Mouse (Mus musculus) midbrain, embryonic 15.5 days (tissue): ENCODE data around the gene Mctp2. TPM values are rescaled to one million over a fixed set of nuclear protein-coding genes. Genes with fewer than 3 reads are reported as not detected.

Source experiments
- ATAC-seq: fragments of 200-750 bp; cut with Nextera tagmentation; replicated peaks from 2 replicates; pipeline ENCODE4 v1.8.0; 2017; ENCODE audit warnings: moderate TSS enrichment
- H3K27ac ChIP-seq: fragments of 300-500 bp; sonication (generic); 2 replicates; pipeline ENCODE4 v1.5.1; 2015; ENCODE audit warnings: mild to moderate bottlenecking, inconsistent platforms
- H3K27me3 ChIP-seq: fragments of 300-500 bp; sonication (generic); replicated peaks from 2 replicates; pipeline ENCODE4 v1.6.1; 2015; ENCODE audit warnings: inconsistent platforms
- H3K36me3 ChIP-seq: fragments of 300-500 bp; sonication (generic); replicated peaks from 2 replicates; pipeline ENCODE4 v1.6.1; 2015; ENCODE audit warnings: inconsistent platforms
- H3K4me1 ChIP-seq: fragments of 300-500 bp; sonication (generic); 2 replicates; pipeline ENCODE4 v1.6.1; 2015; ENCODE audit warnings: inconsistent platforms
- H3K4me2 ChIP-seq: fragments of 300-500 bp; sonication (generic); 2 replicates; pipeline ENCODE4 v1.6.1; 2015; ENCODE audit warnings: inconsistent platforms, mild to moderate bottlenecking, moderate library complexity
- H3K4me3 ChIP-seq: fragments of 300-500 bp; sonication (generic); 2 replicates; pipeline ENCODE4 v1.5.1; 2015; ENCODE audit warnings: mild to moderate bottlenecking, inconsistent platforms
- H3K9ac ChIP-seq: fragments of 300-500 bp; sonication (generic); 2 replicates; pipeline ENCODE4 v1.6.1; 2015; ENCODE audit warnings: mild to moderate bottlenecking, inconsistent platforms
- H3K9me3 ChIP-seq: fragments of 300-500 bp; sonication (generic); 2 replicates; pipeline ENCODE4 v1.6.1; 2016; ENCODE audit warnings: inconsistent platforms
- WGBS: fragments of 180-500 bp; shearing (Covaris S2); methylation state at CpG from one replicate; pipeline ENCODE4 v1.1.7; 2015; ENCODE audit warnings: mixed read lengths; 5-methylcytosine and 5-hydroxymethylcytosine counted together
- polyA plus RNA-seq: library from polyadenylated mRNA; unstranded; fragments of >200 nt; fragmentation: Nextera tagmentation; extraction: Ambion mirVana; gene quantifications from 2 replicates; pipeline ENCODE4 v1.2.1, GENCODE M21; 2015

The Mctp2 gene
- polyA plus RNA-seq, 1 experiment from 2014 or later, result 0.45 TPM

- no peak for ATAC-seq
- peaks cover 12% of the 10 kb centered on the region for H3K4me1 ChIP-seq
- no peaks in the 10 kb centered on the region for H3K9me3 ChIP-seq
- no peak overlapping the region for H3K27ac ChIP-seq
- 71% methylated on average over 4 of the region's 4 CpGs for WGBS
- no peak overlapping the region for H3K4me2 ChIP-seq
- H3K27me3 ChIP-seq, result peaks cover 14% of the 10 kb centered on the region
- H3K36me3 ChIP-seq, result no peaks in the 10 kb centered on the region
- no peak overlapping the region for H3K9ac ChIP-seq
- H3K4me3 ChIP-seq, result no peak overlapping the region
Observed at GRCm38 (mm10) chr7:72301667-72302066, 4.7 kb downstream of the Mctp2 start.

- no peak for ATAC-seq
- WGBS, result 88% methylated on average over 6 of the region's 6 CpGs
Observed at GRCm38 (mm10) chr7:72299726-72300125, 6.7 kb downstream of the Mctp2 start.

GRCm38 (mm10) chr7:72297013-72297412 lies 9.4 kb downstream of the Mctp2 start:
- no peak overlapping the region for H3K9ac ChIP-seq
- no peak overlapping the region for H3K4me3 ChIP-seq
- no peak overlapping the region for H3K27ac ChIP-seq
- no peak overlapping the region for H3K4me2 ChIP-seq
- WGBS, result 85% methylated on average over 5 of the region's 5 CpGs
- H3K36me3 ChIP-seq, result no peaks in the 10 kb centered on the region
- no peaks in the 10 kb centered on the region for H3K9me3 ChIP-seq
- no peaks in the 10 kb centered on the region for H3K4me1 ChIP-seq
- no peaks in the 10 kb centered on the region for H3K27me3 ChIP-seq
- ATAC-seq, result no peak

More at GRCm38 (mm10) chr7:72299726-72300125, 6.7 kb downstream of the Mctp2 start:
- no peaks in the 10 kb centered on the region for H3K36me3 ChIP-seq
- H3K4me1 ChIP-seq, result no peaks in the 10 kb centered on the region
- H3K9ac ChIP-seq, result no peak overlapping the region
- H3K27me3 ChIP-seq, result no peaks in the 10 kb centered on the region
- no peak overlapping the region for H3K4me3 ChIP-seq
- no peaks in the 10 kb centered on the region for H3K9me3 ChIP-seq
- no peak overlapping the region for H3K27ac ChIP-seq
- H3K4me2 ChIP-seq, result no peak overlapping the region

- Histone ChIP-seq H3K9ac (no peak overlapping the region), H3K9me3 (no peaks in the 10 kb centered on the region), H3K4me2 (no peak overlapping the region), H3K27ac (no peak overlapping the region), H3K36me3 (no peaks in the 10 kb centered on the region), H3K4me3 (no peak overlapping the region), H3K4me1 (no peaks in the 10 kb centered on the region), H3K27me3 (no peaks in the 10 kb centered on the region)
- WGBS, result 48% methylated on average over 2 of the region's 2 CpGs
- ATAC-seq, result no peak
Observed at GRCm38 (mm10) chr7:72296171-72296570, 10.2 kb downstream of the Mctp2 start.

- H3K4me3 ChIP-seq, result no peak overlapping the region
- WGBS, result 71% methylated on average over 2 of the region's 2 CpGs
- no peaks in the 10 kb centered on the region for H3K36me3 ChIP-seq
- no peak overlapping the region for H3K27ac ChIP-seq
- H3K4me1 ChIP-seq, result no peaks in the 10 kb centered on the region
- H3K4me2 ChIP-seq, result no peak overlapping the region
- H3K27me3 ChIP-seq, result no peaks in the 10 kb centered on the region
- no peak for ATAC-seq
- no peaks in the 10 kb centered on the region for H3K9me3 ChIP-seq
- H3K9ac ChIP-seq, result no peak overlapping the region
Observed at GRCm38 (mm10) chr7:72294886-72295285, 11.5 kb downstream of the Mctp2 start.

GRCm38 (mm10) chr7:72293784-72294538 lies 12.4 kb downstream of the Mctp2 start:
- Histone ChIP-seq H3K4me2 (no peak overlapping the region), H3K27me3 (no peaks in the 10 kb centered on the region), H3K4me1 (no peaks in the 10 kb centered on the region), H3K27ac (no peak overlapping the region), H3K36me3 (no peaks in the 10 kb centered on the region), H3K9me3 (no peaks in the 10 kb centered on the region), H3K9ac (no peak overlapping the region), H3K4me3 (no peak overlapping the region)
- ATAC-seq, result no peak
- WGBS, result 78% methylated on average over 4 of the region's 4 CpGs

GRCm38 (mm10) chr7:72292232-72292913 lies 14.0 kb downstream of the Mctp2 start:
- Histone ChIP-seq H3K4me1 (no peaks in the 10 kb centered on the region), H3K27me3 (no peaks in the 10 kb centered on the region), H3K9me3 (no peaks in the 10 kb centered on the region), H3K4me2 (no peak overlapping the region), H3K27ac (no peak overlapping the region), H3K9ac (no peak overlapping the region), H3K4me3 (no peak overlapping the region), H3K36me3 (no peaks in the 10 kb centered on the region)
- WGBS, result 91% methylated on average over 8 of the region's 8 CpGs
- no peak for ATAC-seq

GRCm38 (mm10) chr7:72280721-72281120 lies 25.7 kb downstream of the Mctp2 start:
- Histone ChIP-seq H3K9ac (no peak overlapping the region), H3K4me2 (no peak overlapping the region), H3K36me3 (no peaks in the 10 kb centered on the region), H3K4me1 (no peaks in the 10 kb centered on the region), H3K4me3 (no peak overlapping the region), H3K27ac (no peak overlapping the region), H3K9me3 (no peaks in the 10 kb centered on the region), H3K27me3 (no peaks in the 10 kb centered on the region)
- 81% methylated on average over 3 of the region's 3 CpGs for WGBS
- ATAC-seq, result no peak

GRCm38 (mm10) chr7:72278412-72278811 lies 28.0 kb downstream of the Mctp2 start:
- H3K36me3 ChIP-seq, result no peaks in the 10 kb centered on the region
- 87% methylated on average over 2 of the region's 2 CpGs for WGBS
- no peak for ATAC-seq
- no peak overlapping the region for H3K4me3 ChIP-seq
- H3K9ac ChIP-seq, result no peak overlapping the region
- H3K27me3 ChIP-seq, result no peaks in the 10 kb centered on the region
- H3K9me3 ChIP-seq, result no peaks in the 10 kb centered on the region
- no peak overlapping the region for H3K27ac ChIP-seq
- H3K4me1 ChIP-seq, result no peaks in the 10 kb centered on the region
- H3K4me2 ChIP-seq, result no peak overlapping the region

- H3K9me3 ChIP-seq, result no peaks in the 10 kb centered on the region
- H3K27ac ChIP-seq, result no peak overlapping the region
- no peak overlapping the region for H3K4me3 ChIP-seq
- H3K9ac ChIP-seq, result no peak overlapping the region
- no peak for ATAC-seq
- H3K4me1 ChIP-seq, result no peaks in the 10 kb centered on the region
- no peak overlapping the region for H3K4me2 ChIP-seq
- no peaks in the 10 kb centered on the region for H3K27me3 ChIP-seq
- H3K36me3 ChIP-seq, result no peaks in the 10 kb centered on the region
- WGBS, result 90% methylated on average over 5 of the region's 5 CpGs
Observed at GRCm38 (mm10) chr7:72275513-72275912, 30.9 kb downstream of the Mctp2 start.

GRCm38 (mm10) chr7:72271546-72271945 lies 34.9 kb downstream of the Mctp2 start:
- no peak overlapping the region for H3K4me3 ChIP-seq
- WGBS, result 75% methylated on average over 6 of the region's 6 CpGs
- no peak overlapping the region for H3K27ac ChIP-seq
- H3K27me3 ChIP-seq, result no peaks in the 10 kb centered on the region
- H3K9me3 ChIP-seq, result no peaks in the 10 kb centered on the region
- no peaks in the 10 kb centered on the region for H3K4me1 ChIP-seq
- no peak for ATAC-seq
- H3K4me2 ChIP-seq, result no peak overlapping the region
- no peaks in the 10 kb centered on the region for H3K36me3 ChIP-seq
- H3K9ac ChIP-seq, result no peak overlapping the region

- Histone ChIP-seq H3K36me3 (no peaks in the 10 kb centered on the region), H3K27ac (no peak overlapping the region), H3K9ac (no peak overlapping the region), H3K27me3 (no peaks in the 10 kb centered on the region), H3K4me1 (no peaks in the 10 kb centered on the region), H3K9me3 (no peaks in the 10 kb centered on the region), H3K4me3 (no peak overlapping the region), H3K4me2 (no peak overlapping the region)
- ATAC-seq, result no peak
- WGBS, result 84% methylated on average over 6 of the region's 6 CpGs
Observed at GRCm38 (mm10) chr7:72269994-72270393, 36.4 kb downstream of the Mctp2 start.
